Mouse (Mus musculus): ENCODE measurements around the gene Cacna2d4. TPM values are rescaled to one million over a fixed set of nuclear protein-coding genes. Genes with fewer than 3 reads are reported as not detected.

Cacna2d4 gene
- polyA plus RNA-seq, 1 experiment from 2014 or later, result 0.05 TPM

DNA sequence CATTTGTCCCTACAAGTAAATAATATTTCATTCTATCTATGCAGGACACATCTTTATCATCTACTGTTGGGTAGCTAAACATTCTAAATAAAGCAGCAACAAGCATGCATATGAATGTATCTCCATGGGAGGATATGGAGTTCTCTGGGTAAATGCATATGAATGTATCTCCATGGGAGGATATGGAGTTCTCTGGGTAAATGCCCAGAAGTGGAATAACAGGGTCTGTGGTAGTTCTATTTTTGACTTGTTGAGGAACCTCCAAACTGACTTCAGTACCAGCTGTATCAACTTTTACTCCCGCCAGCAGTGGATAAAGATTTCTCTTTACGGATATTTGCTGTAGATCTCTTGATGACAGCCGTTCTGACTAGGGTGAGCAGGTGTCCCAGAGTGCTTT lies 12.3 kb downstream of the Cacna2d4 start:
- Histone ChIP-seq H3K4me2 (no peak overlapping the region), H3K4me1 (ENCODE audit: control insufficient read depth, insufficient read depth, low read length) (no peaks in the 10 kb centered on the region), H3K36me3 (ENCODE audit: control insufficient read depth, insufficient read depth, low read length) (no peaks in the 10 kb centered on the region), H3K9me3 (ENCODE audit: control insufficient read depth, low read length) (peaks cover 3% of the 10 kb centered on the region; the same call in 1 of the 2 replicates), H3K27ac (ENCODE audit: low read depth, low read length) (no peak overlapping the region), H3K4me3 (ENCODE audit: low read depth, low read length) (no peak overlapping the region), H3K27me3 (ENCODE audit: control insufficient read depth, insufficient read depth, low read length) (no peaks in the 10 kb centered on the region), H3K9ac (ENCODE audit: low read length) (no peak overlapping the region)
- 89% methylated on average over 3 of the region's 3 CpGs for WGBS
- ATAC-seq (ENCODE audit: low FRiP score), result no peak
- no peak for DNase-seq (ENCODE audit: low spot score, missing footprints)

DNA sequence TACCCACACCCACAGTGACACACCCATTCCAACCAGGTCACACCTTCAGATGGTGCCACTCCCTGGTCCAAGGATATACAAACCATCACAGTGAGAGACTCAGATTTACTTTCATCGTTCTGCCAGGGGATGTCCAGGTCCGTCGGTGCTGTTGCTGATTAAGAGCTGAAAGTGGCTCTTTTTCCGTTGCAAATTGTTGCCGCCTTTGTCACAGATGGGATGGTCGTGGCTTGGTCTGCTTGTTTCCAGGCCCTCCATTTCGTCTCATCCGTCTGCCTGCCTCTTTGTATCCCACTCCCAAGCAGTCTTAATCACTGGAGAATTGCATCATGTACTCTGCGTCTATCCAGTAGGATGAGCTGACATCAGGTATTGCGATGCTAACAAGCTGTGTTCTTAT lies 13.4 kb downstream of the Cacna2d4 start:
- DNase-seq (ENCODE audit: low spot score, missing footprints), result no peak
- Histone ChIP-seq H3K4me3 (ENCODE audit: low read depth, low read length) (no peak overlapping the region), H3K27ac (ENCODE audit: low read depth, low read length) (no peak overlapping the region), H3K9me3 (ENCODE audit: control insufficient read depth, low read length) (peaks cover 3% of the 10 kb centered on the region; the same call in 1 of the 2 replicates), H3K9ac (ENCODE audit: low read length) (no peak overlapping the region), H3K4me1 (ENCODE audit: control insufficient read depth, insufficient read depth, low read length) (no peaks in the 10 kb centered on the region), H3K4me2 (no peak overlapping the region), H3K27me3 (ENCODE audit: control insufficient read depth, insufficient read depth, low read length) (no peaks in the 10 kb centered on the region), H3K36me3 (ENCODE audit: control insufficient read depth, insufficient read depth, low read length) (no peaks in the 10 kb centered on the region)
- ATAC-seq (ENCODE audit: low FRiP score), result no peak
- 93% methylated on average over 10 of the region's 10 CpGs for WGBS

DNA sequence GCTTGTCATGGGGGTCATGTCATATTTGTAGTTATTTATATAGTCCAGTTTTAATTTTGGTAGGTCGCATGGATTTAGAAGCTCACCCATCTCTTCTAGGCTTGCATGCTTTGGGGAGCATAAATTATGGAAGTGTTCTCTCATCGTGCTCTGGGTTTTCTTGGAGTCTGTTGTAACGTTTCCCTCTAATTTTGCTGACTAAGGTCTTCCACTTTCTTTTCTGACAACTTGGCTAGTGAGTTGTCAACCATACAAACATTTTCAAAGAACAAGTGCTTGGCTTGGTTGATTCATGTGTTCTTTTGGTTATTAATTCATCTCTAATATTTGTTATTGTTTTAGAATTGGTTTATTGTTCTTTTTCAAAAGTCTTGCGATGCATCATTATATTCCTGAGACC lies 15.4 kb downstream of the Cacna2d4 start:
- ATAC-seq (ENCODE audit: low FRiP score), result no peak
- H3K4me3 ChIP-seq (ENCODE audit: low read depth, low read length), result no peak overlapping the region
- no peaks in the 10 kb centered on the region for H3K27me3 ChIP-seq (ENCODE audit: control insufficient read depth, insufficient read depth, low read length)

DNA sequence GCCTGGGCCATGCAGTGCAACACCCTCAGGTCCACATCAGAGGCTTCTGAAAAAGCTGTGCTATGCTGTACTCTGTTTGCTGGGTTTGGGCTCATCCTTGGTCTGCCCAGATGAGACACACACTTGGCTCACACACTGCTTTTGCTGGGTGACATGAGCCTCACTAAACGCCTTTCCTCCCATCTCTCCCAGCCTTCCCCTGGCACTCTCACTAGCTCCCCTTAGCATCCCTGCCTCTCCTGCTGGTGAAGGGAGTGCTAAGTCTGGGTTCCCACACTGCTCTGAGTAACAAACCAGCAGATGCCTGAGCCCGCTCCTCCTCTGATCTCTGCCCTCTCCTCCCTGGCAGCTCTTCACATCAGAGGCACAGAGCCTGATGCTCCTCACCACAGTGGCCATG lies 40.4 kb downstream of the Cacna2d4 start:
- Histone ChIP-seq H3K9ac (ENCODE audit: low read length) (no peak overlapping the region), H3K27ac (ENCODE audit: low read depth, low read length) (no peak overlapping the region), H3K4me2 (no peak overlapping the region), H3K4me3 (ENCODE audit: low read depth, low read length) (no peak overlapping the region), H3K27me3 (ENCODE audit: control insufficient read depth, insufficient read depth, low read length) (no peaks in the 10 kb centered on the region), H3K4me1 (ENCODE audit: control insufficient read depth, insufficient read depth, low read length) (no peaks in the 10 kb centered on the region), H3K9me3 (ENCODE audit: control insufficient read depth, low read length) (no peaks in the 10 kb centered on the region), H3K36me3 (ENCODE audit: control insufficient read depth, insufficient read depth, low read length) (no peaks in the 10 kb centered on the region)
- 78% methylated on average over 2 of the region's 2 CpGs for WGBS
- ATAC-seq (ENCODE audit: low FRiP score) (no peak), DNase-seq (ENCODE audit: low spot score, missing footprints) (no peak)

More for the DNA sequence above, 15.4 kb downstream of the Cacna2d4 start:
- Histone ChIP-seq H3K36me3 (ENCODE audit: control insufficient read depth, insufficient read depth, low read length) (no peaks in the 10 kb centered on the region), H3K9me3 (ENCODE audit: control insufficient read depth, low read length) (no peaks in the 10 kb centered on the region), H3K9ac (ENCODE audit: low read length) (no peak overlapping the region), H3K4me2 (no peak overlapping the region), H3K27ac (ENCODE audit: low read depth, low read length) (no peak overlapping the region), H3K4me1 (ENCODE audit: control insufficient read depth, insufficient read depth, low read length) (no peaks in the 10 kb centered on the region)
- no peak for DNase-seq (ENCODE audit: low spot score, missing footprints)
- WGBS, result 80% methylated on average over 4 of the region's 4 CpGs

DNA sequence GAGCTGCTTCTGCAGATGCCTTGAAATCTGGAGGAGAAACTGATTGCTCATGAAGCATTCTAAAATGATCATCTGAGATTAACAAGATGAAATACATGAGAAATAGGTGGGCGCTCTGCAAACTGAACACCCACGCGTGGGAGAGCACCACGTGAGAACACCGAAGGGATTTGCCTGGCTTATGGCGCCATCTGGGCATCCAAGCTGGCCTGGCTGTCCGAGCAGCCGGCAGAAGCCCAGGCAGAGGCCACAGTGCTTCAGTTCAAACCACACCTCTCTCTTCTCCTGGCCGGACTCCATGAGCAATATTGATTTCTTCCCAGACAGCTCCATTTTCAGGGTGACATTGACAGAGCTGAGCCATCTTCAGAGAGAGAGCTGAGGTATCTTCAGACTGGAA lies 44.4 kb downstream of the Cacna2d4 start:
- no peak for DNase-seq (ENCODE audit: low spot score, missing footprints)
- H3K27me3 ChIP-seq (ENCODE audit: control insufficient read depth, insufficient read depth, low read length), result 0 out of 2 replicates have a peak, but pooled peaks cover 2% of the 10 kb centered on the region
- no peaks in the 10 kb centered on the region for H3K9me3 ChIP-seq (ENCODE audit: control insufficient read depth, low read length)
- no peak overlapping the region for H3K4me3 ChIP-seq (ENCODE audit: low read depth, low read length)
- whole genome bisulfite sequencing, result 84% methylated on average over 9 of the region's 9 CpGs
- no peak overlapping the region for H3K4me2 ChIP-seq
- no peaks in the 10 kb centered on the region for H3K36me3 ChIP-seq (ENCODE audit: control insufficient read depth, insufficient read depth, low read length)
- no peak overlapping the region for H3K9ac ChIP-seq (ENCODE audit: low read length)
- no peak overlapping the region for H3K27ac ChIP-seq (ENCODE audit: low read depth, low read length)
- ATAC-seq (ENCODE audit: low FRiP score), result no peak
- no peaks in the 10 kb centered on the region for H3K4me1 ChIP-seq (ENCODE audit: control insufficient read depth, insufficient read depth, low read length)

DNA sequence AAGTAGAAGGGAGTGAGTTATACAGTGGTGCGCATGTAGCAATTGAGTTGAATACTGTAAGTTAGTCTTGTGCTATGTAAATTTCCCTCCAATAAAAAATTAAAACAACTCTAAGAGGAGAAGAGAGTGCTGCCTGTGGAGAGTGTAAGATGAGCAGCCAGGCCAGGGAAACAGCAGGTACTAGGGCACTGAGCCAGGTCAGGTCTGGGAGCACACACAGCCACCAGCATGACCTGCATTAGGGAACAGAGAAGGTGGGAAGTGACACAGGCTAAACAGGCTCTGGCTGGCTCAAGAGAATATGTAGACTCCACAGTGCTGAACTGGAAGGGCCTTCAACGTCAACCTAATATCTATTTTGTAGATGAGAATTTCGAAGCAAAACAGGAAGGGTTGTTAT lies 65.0 kb downstream of the Cacna2d4 start:
- no peaks in the 10 kb centered on the region for H3K4me1 ChIP-seq (ENCODE audit: control insufficient read depth, insufficient read depth, low read length)
- H3K27ac ChIP-seq (ENCODE audit: low read depth, low read length), result no peak overlapping the region
- no peaks in the 10 kb centered on the region for H3K9me3 ChIP-seq (ENCODE audit: control insufficient read depth, low read length)
- 88% methylated on average over 3 of the region's 3 CpGs for WGBS
- no peak overlapping the region for H3K4me2 ChIP-seq
- ATAC-seq (ENCODE audit: low FRiP score), result no peak
- H3K4me3 ChIP-seq (ENCODE audit: low read depth, low read length), result no peak overlapping the region
- H3K27me3 ChIP-seq (ENCODE audit: control insufficient read depth, insufficient read depth, low read length), result no peaks in the 10 kb centered on the region
- H3K9ac ChIP-seq (ENCODE audit: low read length), result no peak overlapping the region
- no peak for DNase-seq (ENCODE audit: low spot score, missing footprints)
- H3K36me3 ChIP-seq (ENCODE audit: control insufficient read depth, insufficient read depth, low read length), result no peaks in the 10 kb centered on the region

DNA sequence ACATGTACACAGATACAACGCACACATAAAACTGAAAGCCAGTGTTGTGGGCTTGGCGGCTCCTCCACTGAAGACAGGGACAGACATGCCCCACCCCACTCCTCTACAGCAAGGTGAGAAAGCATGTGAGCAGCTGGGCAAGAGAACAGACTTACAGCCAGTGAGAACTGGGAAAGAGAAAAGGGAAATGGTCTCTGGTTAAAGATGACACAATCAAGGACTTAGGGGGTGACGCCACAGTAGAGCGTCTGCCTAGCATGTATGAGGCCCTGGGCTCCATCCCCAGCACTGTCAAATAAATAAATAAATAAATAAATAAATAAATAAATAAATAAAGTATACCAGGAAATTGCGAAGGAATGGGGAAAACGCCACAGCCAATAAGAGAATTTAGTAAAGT lies 67.0 kb downstream of the Cacna2d4 start:
- H3K4me1 ChIP-seq (ENCODE audit: control insufficient read depth, insufficient read depth, low read length), result no peaks in the 10 kb centered on the region
- H3K4me3 ChIP-seq (ENCODE audit: low read depth, low read length), result no peak overlapping the region
- 92% methylated on average over 6 of the region's 6 CpGs for WGBS
- H3K27ac ChIP-seq (ENCODE audit: low read depth, low read length), result no peak overlapping the region
- H3K9me3 ChIP-seq (ENCODE audit: control insufficient read depth, low read length), result no peaks in the 10 kb centered on the region
- no peaks in the 10 kb centered on the region for H3K36me3 ChIP-seq (ENCODE audit: control insufficient read depth, insufficient read depth, low read length)
- ATAC-seq (ENCODE audit: low FRiP score) (no peak), DNase-seq (ENCODE audit: low spot score, missing footprints) (no peak)
- H3K9ac ChIP-seq (ENCODE audit: low read length), result no peak overlapping the region
- H3K4me2 ChIP-seq, result no peak overlapping the region
- H3K27me3 ChIP-seq (ENCODE audit: control insufficient read depth, insufficient read depth, low read length), result no peaks in the 10 kb centered on the region

DNA sequence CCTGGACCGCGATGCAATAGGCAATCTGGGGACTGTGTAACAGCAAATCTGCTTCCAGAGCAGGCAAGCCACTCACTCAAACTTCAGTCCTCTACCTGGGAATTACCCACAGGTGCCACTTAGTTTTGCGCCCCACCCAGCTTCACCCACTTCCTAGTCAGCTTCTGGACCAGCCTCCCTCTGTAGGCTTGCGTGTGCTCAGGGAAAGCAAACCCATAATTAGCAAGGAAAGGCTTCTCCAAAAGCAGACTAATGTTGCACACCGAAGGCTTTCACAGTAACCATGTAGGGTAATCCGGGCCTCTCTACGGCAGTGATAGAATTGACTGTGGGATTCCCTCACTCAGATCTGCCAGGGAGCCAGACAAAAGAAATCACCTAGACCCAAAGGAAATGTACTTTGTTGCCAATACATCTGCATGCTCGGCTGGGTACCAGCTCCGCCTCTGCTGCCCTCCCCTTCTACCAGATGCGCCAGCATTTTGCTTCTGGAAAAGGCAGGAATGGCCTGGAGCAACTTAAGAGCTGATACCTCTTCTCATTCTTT lies 71.6 kb downstream of the Cacna2d4 start:
- H3K27me3 ChIP-seq (ENCODE audit: control insufficient read depth, insufficient read depth, low read length), result no peaks in the 10 kb centered on the region
- H3K4me1 ChIP-seq (ENCODE audit: control insufficient read depth, insufficient read depth, low read length), result no peaks in the 10 kb centered on the region
- H3K27ac ChIP-seq (ENCODE audit: low read depth, low read length), result no peak overlapping the region
- H3K9me3 ChIP-seq (ENCODE audit: control insufficient read depth, low read length), result no peaks in the 10 kb centered on the region
- H3K4me3 ChIP-seq (ENCODE audit: low read depth, low read length), result no peak overlapping the region
- no peak for DNase-seq (ENCODE audit: low spot score, missing footprints)
- no peaks in the 10 kb centered on the region for H3K36me3 ChIP-seq (ENCODE audit: control insufficient read depth, insufficient read depth, low read length)
- H3K4me2 ChIP-seq, result no peak overlapping the region
- WGBS, result 49% methylated on average over 10 of the region's 10 CpGs
- no peak for ATAC-seq (ENCODE audit: low FRiP score)
- H3K9ac ChIP-seq (ENCODE audit: low read length), result no peak overlapping the region

DNA sequence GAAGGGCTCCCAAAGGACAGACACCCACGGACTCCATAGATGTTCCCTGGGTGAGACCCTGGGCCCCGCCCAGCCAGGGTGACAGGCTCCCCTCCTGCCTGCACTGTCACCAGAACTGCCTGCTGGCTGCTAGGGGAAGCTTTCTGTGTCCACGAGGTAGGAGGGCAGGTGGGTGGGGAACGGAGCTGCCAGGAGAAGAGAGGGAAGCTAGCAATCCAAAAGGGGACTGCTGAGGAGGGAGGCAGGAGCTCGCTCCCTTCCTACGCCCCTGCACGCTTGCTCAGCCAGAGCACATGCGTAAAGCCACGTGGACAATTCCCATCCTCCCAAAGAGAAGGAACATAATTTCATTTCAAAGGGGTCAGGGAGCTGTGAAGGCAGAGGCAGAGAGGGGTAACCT lies 73.8 kb downstream of the Cacna2d4 start:
- no peak overlapping the region for H3K4me3 ChIP-seq (ENCODE audit: low read depth, low read length)
- H3K9me3 ChIP-seq (ENCODE audit: control insufficient read depth, low read length), result no peaks in the 10 kb centered on the region
- H3K27ac ChIP-seq (ENCODE audit: low read depth, low read length), result no peak overlapping the region
- no peaks in the 10 kb centered on the region for H3K4me1 ChIP-seq (ENCODE audit: control insufficient read depth, insufficient read depth, low read length)
- H3K36me3 ChIP-seq (ENCODE audit: control insufficient read depth, insufficient read depth, low read length), result no peaks in the 10 kb centered on the region
- no peak for DNase-seq (ENCODE audit: low spot score, missing footprints)
- no peak overlapping the region for H3K9ac ChIP-seq (ENCODE audit: low read length)
- ATAC-seq (ENCODE audit: low FRiP score), result no peak
- no peak overlapping the region for H3K4me2 ChIP-seq
- WGBS, result 69% methylated on average over 9 of the region's 9 CpGs
- no peaks in the 10 kb centered on the region for H3K27me3 ChIP-seq (ENCODE audit: control insufficient read depth, insufficient read depth, low read length)

DNA sequence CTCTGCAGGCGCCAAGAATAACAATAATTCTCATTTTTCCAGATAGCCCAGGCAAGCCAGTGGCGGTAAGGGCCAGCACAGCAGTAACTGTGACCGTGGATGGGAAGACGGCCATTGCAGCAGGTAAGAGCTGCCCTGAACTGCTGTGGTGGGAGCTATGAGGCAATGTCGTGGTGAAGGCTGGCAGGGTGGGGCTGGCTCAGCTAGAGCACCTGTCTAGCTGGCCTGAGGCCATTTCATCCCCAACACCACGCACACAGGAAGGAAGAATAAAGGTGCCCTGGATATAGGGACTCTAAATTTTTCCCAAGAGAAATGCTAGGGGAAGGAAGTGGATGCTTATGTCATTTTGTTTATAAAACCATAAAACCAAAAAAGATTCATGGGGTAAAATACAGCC lies 76.1 kb downstream of the Cacna2d4 start:
- no peak overlapping the region for H3K4me2 ChIP-seq
- no peak overlapping the region for H3K27ac ChIP-seq (ENCODE audit: low read depth, low read length)
- ATAC-seq (ENCODE audit: low FRiP score) (no peak), DNase-seq (ENCODE audit: low spot score, missing footprints) (no peak)
- no peaks in the 10 kb centered on the region for H3K27me3 ChIP-seq (ENCODE audit: control insufficient read depth, insufficient read depth, low read length)
- H3K4me3 ChIP-seq (ENCODE audit: low read depth, low read length), result no peak overlapping the region
- H3K36me3 ChIP-seq (ENCODE audit: control insufficient read depth, insufficient read depth, low read length), result no peaks in the 10 kb centered on the region
- H3K9ac ChIP-seq (ENCODE audit: low read length), result no peak overlapping the region
- WGBS, result 83% methylated on average over 6 of the region's 6 CpGs
- no peaks in the 10 kb centered on the region for H3K4me1 ChIP-seq (ENCODE audit: control insufficient read depth, insufficient read depth, low read length)
- no peaks in the 10 kb centered on the region for H3K9me3 ChIP-seq (ENCODE audit: control insufficient read depth, low read length)

Measured in midbrain, embryonic 11.5 days (tissue).